Mouse (Mus musculus) embryonic facial prominence, embryonic 10.5 days (tissue): ENCODE results near the gene Pln. TPM values are rescaled to one million over a fixed set of nuclear protein-coding genes. Genes with fewer than 3 reads are reported as not detected.

Source experiments
- DNase-seq: peaks from one replicate; pipeline ENCODE4 v3.0.0-alpha.2; 2017; ENCODE audit warnings: low spot score
- H3K27ac ChIP-seq: fragments of 300-500 bp; sonication (generic); replicated peaks from 2 replicates; pipeline ENCODE4 v1.5.1; 2016; ENCODE audit warnings: mild to moderate bottlenecking
- H3K27me3 ChIP-seq: fragments of 300-500 bp; sonication (generic); replicated peaks from 2 replicates; pipeline ENCODE4 v1.6.1; 2016; ENCODE audit warnings: low read depth, mild to moderate bottlenecking; ENCODE audit not compliant: poor library complexity, severe bottlenecking
- H3K36me3 ChIP-seq: fragments of 300-500 bp; sonication (generic); replicated peaks from 2 replicates; pipeline ENCODE4 v1.6.1; 2016; ENCODE audit warnings: mild to moderate bottlenecking, moderate library complexity
- H3K4me1 ChIP-seq: fragments of 300-500 bp; sonication (generic); 2 replicates; pipeline ENCODE4 v1.6.1; 2016
- H3K4me3 ChIP-seq: fragments of 300-500 bp; sonication (generic); 2 replicates; pipeline ENCODE4 v1.5.1; 2016; ENCODE audit warnings: mild to moderate bottlenecking, moderate library complexity
- H3K9me3 ChIP-seq: fragments of 300-500 bp; sonication (generic); 2 replicates; pipeline ENCODE4 v1.6.1; 2016; ENCODE audit warnings: mild to moderate bottlenecking
- WGBS: fragments of 180-500 bp; shearing (Covaris S2); methylation state at CpG from one replicate; pipeline ENCODE4 v1.1.7; 2016; 5-methylcytosine and 5-hydroxymethylcytosine counted together
- polyA plus RNA-seq: library from polyadenylated mRNA; unstranded; fragments of >200 nt; fragmentation: Nextera tagmentation; extraction: Ambion mirVana; gene quantifications from 2 replicates; pipeline ENCODE4 v1.2.1, GENCODE M21; 2016

Gene Pln
- 1.7 and 2.1 TPM in 2 replicates for polyA plus RNA-seq

DNA sequence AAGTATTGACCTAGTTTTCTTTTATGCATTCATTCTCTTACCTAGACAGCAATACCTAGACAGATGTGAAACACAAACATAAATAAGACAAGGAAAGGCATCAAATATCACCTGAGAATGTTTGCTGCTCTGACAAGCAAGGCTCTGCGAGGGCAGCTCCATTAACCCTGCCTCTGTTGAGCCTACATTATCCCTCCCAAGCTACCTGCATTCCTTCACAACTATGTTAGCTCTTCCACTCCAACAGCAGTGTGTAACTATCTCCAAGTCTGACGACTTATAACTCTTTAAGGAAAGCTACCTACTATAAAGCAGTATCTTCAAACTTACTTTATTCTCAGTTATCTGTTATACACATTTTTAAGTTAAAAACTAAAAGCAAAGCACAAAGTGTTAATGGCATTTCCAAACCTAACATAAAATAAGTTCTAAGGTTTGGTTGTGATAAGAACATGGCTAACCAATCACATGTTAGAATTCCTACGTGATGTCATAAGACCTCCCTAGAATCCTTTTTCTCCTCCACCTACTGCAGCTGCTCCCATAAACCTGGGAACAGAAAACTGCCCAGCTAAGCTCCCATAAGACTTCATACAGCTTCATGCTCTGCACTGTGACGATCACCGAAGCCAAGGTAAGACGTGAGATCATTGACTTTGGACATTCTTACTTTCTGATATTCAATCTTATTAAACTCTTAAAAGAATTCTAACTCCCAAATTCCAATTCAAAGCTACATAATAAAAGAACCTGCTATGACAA is at the start of gene Pln:
Gene Pln (plus strand): TSS at position 506 of the 762 bp plus-strand sequence.
- Histone ChIP-seq H3K4me1 (no peaks in the 10 kb centered on the region), H3K4me3 (no peak within 1 kb of the TSS), H3K27me3 (no peaks in the 10 kb centered on the region), H3K36me3 (no peaks in the 10 kb centered on the region), H3K9me3 (no peaks in the 10 kb centered on the region), H3K27ac (no peak within 1 kb of the TSS)
- no peak for DNase-seq
- 79% methylated on average over 6 of the region's 6 CpGs for WGBS

DNA sequence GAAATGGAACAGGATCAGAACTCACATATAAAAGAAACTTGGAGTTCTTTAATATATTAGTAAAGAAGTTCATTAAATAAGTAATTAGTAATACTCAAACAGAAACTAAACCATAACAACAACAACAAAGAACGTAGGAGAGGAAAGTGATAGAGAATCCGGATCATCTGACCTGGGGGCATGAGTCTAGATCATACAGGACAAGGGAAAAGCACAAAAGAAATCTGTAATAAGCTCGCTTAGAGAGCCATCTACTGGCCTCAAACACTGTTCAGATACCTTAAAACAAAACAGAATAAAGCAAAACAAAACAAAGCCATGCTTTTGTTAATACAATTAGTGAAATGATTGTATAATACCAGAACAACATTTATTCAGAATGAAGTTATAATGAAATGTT is 31.6 kb upstream of the Pln start:
- 51% methylated on average over 3 of the region's 3 CpGs for WGBS
- Histone ChIP-seq H3K27me3 (no peaks in the 10 kb centered on the region), H3K36me3 (peaks cover 7% of the 10 kb centered on the region), H3K4me3 (no peak overlapping the region), H3K4me1 (no peaks in the 10 kb centered on the region), H3K9me3 (no peaks in the 10 kb centered on the region), H3K27ac (no peak overlapping the region)
- no peak for DNase-seq

GRCm38 (mm10) chr10:53306674-53307073 is 30.8 kb upstream of the Pln start:
- no peaks in the 10 kb centered on the region for H3K27me3 ChIP-seq
- H3K9me3 ChIP-seq, result no peaks in the 10 kb centered on the region
- no peaks in the 10 kb centered on the region; the same call in none of the 2 replicates for H3K36me3 ChIP-seq
- 95% methylated on average over 3 of the region's 3 CpGs for WGBS
- no peak overlapping the region for H3K27ac ChIP-seq
- DNase-seq, result no peak
- H3K4me1 ChIP-seq, result no peaks in the 10 kb centered on the region
- no peak overlapping the region for H3K4me3 ChIP-seq

- DNase-seq, result no peak
- no peak overlapping the region for H3K27ac ChIP-seq
- no peaks in the 10 kb centered on the region; the same call in 1 of the 2 replicates for H3K36me3 ChIP-seq
- H3K4me1 ChIP-seq, result no peaks in the 10 kb centered on the region
- no peaks in the 10 kb centered on the region for H3K9me3 ChIP-seq
- no peaks in the 10 kb centered on the region for H3K27me3 ChIP-seq
- no peak overlapping the region for H3K4me3 ChIP-seq
Observed at GRCm38 (mm10) chr10:53323367-53323766, 14.1 kb upstream of the Pln start.

DNA sequence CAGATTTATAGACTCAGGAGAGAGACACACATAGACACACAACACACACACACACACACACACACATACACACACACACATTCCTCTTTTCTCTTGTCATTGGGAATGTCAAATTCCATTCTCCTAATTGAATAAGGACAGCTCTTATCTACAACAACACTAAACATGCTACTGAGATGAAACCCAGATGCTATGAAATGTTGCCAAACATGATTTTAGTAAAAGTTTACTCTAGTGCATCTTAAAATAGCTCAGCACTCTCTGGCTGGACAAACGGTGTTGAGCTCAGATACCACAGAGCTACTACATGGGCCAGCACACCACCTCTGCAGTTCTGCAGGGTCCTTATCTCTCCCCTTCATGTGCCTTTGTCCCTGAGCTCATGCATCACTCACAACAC is 12.8 kb upstream of the Pln start:
- WGBS, result 65% methylated on average over 1 of the region's 1 CpGs
- Histone ChIP-seq H3K36me3 (no peaks in the 10 kb centered on the region), H3K4me1 (no peaks in the 10 kb centered on the region), H3K4me3 (no peak overlapping the region), H3K9me3 (no peaks in the 10 kb centered on the region), H3K27ac (no peak overlapping the region), H3K27me3 (no peaks in the 10 kb centered on the region)
- no peak for DNase-seq

DNA sequence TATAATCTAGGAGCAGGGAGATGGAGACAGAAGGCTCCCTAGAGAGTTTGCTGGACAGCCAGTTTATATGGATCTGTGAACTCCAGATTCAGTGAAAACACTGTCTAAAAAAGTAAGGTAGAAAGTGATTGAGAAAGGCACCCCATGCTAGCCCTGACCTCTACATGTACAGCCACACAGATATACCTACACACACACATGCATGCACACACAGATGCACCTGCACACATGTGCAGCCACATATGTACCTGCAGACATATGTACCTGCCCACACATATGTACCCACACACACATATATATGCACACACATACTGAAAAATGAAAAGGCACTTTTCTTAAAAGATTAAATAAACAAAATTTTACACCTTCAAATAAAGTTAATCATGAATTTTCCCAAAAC is 11.1 kb upstream of the Pln start:
- Histone ChIP-seq H3K36me3 (no peaks in the 10 kb centered on the region), H3K4me3 (no peak overlapping the region), H3K9me3 (no peaks in the 10 kb centered on the region), H3K27ac (no peak overlapping the region), H3K27me3 (no peaks in the 10 kb centered on the region), H3K4me1 (no peaks in the 10 kb centered on the region)
- no peak for DNase-seq

DNA sequence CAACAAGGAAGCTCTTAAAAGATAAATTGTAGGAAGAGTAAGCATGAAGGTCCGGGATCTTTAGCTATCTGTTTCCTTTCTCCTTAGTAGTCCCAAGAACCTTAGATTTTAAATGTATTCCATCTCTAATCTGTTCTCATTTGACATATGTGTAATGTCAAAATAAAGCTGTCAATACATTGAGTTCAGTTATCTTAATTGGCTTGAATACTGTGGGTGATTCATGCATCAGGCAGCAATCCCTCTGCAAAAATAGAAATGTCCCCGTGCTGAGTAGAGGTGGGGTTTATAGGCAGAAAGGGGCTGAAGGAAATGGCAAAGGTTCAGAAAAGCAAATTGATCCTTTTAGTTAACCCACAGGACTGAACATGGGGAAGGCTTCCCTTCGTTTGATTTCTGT is 8.2 kb upstream of the Pln start:
- Histone ChIP-seq H3K9me3 (no peaks in the 10 kb centered on the region), H3K4me3 (no peak overlapping the region), H3K27ac (no peak overlapping the region), H3K27me3 (no peaks in the 10 kb centered on the region), H3K4me1 (no peaks in the 10 kb centered on the region), H3K36me3 (no peaks in the 10 kb centered on the region)
- DNase-seq, result no peak
- 82% methylated on average over 3 of the region's 3 CpGs for WGBS

- H3K27ac ChIP-seq, result no peak overlapping the region
- H3K36me3 ChIP-seq, result no peaks in the 10 kb centered on the region
- no peaks in the 10 kb centered on the region for H3K27me3 ChIP-seq
- WGBS, result 76% methylated on average over 2 of the region's 2 CpGs
- no peaks in the 10 kb centered on the region for H3K4me1 ChIP-seq
- H3K4me3 ChIP-seq, result no peak overlapping the region
- no peak for DNase-seq
- no peaks in the 10 kb centered on the region for H3K9me3 ChIP-seq
Observed at GRCm38 (mm10) chr10:53332752-53333151, 4.7 kb upstream of the Pln start.

GRCm38 (mm10) chr10:53335266-53335665 is 2.2 kb upstream of the Pln start:
- no peaks in the 10 kb centered on the region for H3K9me3 ChIP-seq
- no peaks in the 10 kb centered on the region for H3K4me1 ChIP-seq
- no peak overlapping the region for H3K4me3 ChIP-seq
- no peak for DNase-seq
- H3K27ac ChIP-seq, result no peak overlapping the region
- no peaks in the 10 kb centered on the region for H3K36me3 ChIP-seq
- no peaks in the 10 kb centered on the region for H3K27me3 ChIP-seq
- WGBS, result 86% methylated on average over 2 of the region's 2 CpGs

- Histone ChIP-seq H3K9me3 (no peaks in the 10 kb centered on the region), H3K4me1 (no peaks in the 10 kb centered on the region), H3K27me3 (no peaks in the 10 kb centered on the region), H3K4me3 (no peak overlapping the region), H3K27ac (no peak overlapping the region), H3K36me3 (no peaks in the 10 kb centered on the region)
- 94% methylated on average over 3 of the region's 3 CpGs for WGBS
- no peak for DNase-seq
Observed at GRCm38 (mm10) chr10:53335974-53336373, 1.5 kb upstream of the Pln start.

DNA sequence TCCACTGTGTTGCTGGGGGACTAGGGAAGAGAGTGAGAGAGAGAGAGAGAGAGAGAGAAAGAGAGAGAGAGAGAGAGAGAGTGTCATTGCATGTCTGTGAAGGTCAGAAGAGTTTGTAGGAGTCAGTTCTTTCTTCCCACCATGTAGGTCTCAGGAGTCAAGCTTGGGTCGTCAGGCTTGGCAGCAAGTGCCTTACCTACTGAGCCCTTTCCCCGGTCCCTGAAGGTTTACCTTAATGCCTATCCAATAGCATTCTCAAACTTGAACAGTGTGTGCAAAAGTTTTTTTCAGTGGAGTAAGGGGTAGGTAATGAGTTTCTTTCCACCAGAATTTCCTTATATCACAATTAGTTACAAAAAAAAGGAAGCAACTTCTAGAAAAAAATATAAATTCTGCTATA is 1.6 kb downstream of the Pln start:
- Histone ChIP-seq H3K4me1 (no peaks in the 10 kb centered on the region), H3K27ac (no peak overlapping the region), H3K9me3 (no peaks in the 10 kb centered on the region), H3K36me3 (no peaks in the 10 kb centered on the region), H3K27me3 (no peaks in the 10 kb centered on the region), H3K4me3 (no peak overlapping the region)
- 57% methylated on average over 2 of the region's 2 CpGs for WGBS
- DNase-seq, result no peak

- H3K4me1 ChIP-seq, result no peaks in the 10 kb centered on the region
- DNase-seq, result no peak
- no peaks in the 10 kb centered on the region for H3K27me3 ChIP-seq
- no peaks in the 10 kb centered on the region for H3K9me3 ChIP-seq
- no peaks in the 10 kb centered on the region for H3K36me3 ChIP-seq
- 80% methylated on average over 7 of the region's 7 CpGs for WGBS
- no peak overlapping the region for H3K4me3 ChIP-seq
- no peak overlapping the region for H3K27ac ChIP-seq
Observed at GRCm38 (mm10) chr10:53341288-53341965, 4.0 kb downstream of the Pln start.

GRCm38 (mm10) chr10:53342166-53342728 is 4.8 kb downstream of the Pln start:
- H3K36me3 ChIP-seq, result no peaks in the 10 kb centered on the region
- no peak for DNase-seq
- H3K9me3 ChIP-seq, result no peaks in the 10 kb centered on the region
- no peak overlapping the region for H3K4me3 ChIP-seq
- WGBS, result 94% methylated on average over 9 of the region's 9 CpGs
- no peaks in the 10 kb centered on the region for H3K27me3 ChIP-seq
- H3K27ac ChIP-seq, result no peak overlapping the region
- no peaks in the 10 kb centered on the region for H3K4me1 ChIP-seq
